Mouse (Mus musculus): ENCODE measurements around the gene Kcnk4.

DNA sequence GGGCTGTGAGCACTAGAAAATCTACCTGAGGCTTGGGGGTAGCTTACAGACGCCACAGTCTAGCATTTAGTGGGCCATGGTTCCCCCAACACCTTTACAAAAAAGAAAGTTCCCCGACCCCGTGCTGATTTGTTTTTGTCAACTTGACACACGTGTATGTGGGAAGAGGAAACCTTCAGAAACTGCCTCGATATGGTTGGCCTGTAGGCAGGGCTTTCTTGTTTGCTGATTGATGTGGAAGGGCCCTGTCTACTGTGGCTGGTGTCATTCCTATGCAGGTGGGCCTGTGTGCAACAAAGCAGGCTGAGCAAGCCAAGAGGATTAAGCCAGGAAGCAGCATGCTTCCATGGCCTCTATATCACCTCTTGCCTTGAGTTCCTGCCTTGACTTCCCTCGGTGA is 21.3 kb downstream of the Kcnk4 start:
- TF ChIP-seq CTCF (IDR thresholded peaks at IDR 0.05; ENCODE audit: low read depth) (no peak), EP300 (optimal IDR thresholded peaks at IDR 0.05) (no peak)

Data from stomach, postnatal 0 days (tissue).